Mouse (Mus musculus) G1E-ER4 (cell line): ENCODE results near the gene 1700123O20Rik. TPM values are rescaled to one million over a fixed set of nuclear protein-coding genes. Genes with fewer than 3 reads are reported as not detected.

ENCODE experiments used
- GATA1 ChIP-seq: IDR thresholded peaks from one replicate; pipeline ENCODE4 v1.8.0; 2012; ENCODE audit warnings: low read length, inconsistent platforms
- polyA plus RNA-seq: library from polyadenylated mRNA; stranded (reverse); fragments of >175 nt; gene quantifications from 2 replicates; pipeline ENCODE4 v1.2.3, GENCODE M21; 2012

1700123O20Rik gene
- polyA plus RNA-seq, 1 experiment, result 9.8 TPM

- TF ChIP-seq GATA1, result no peak
These were observed 26.0 kb upstream of the 1700123O20Rik start for GRCm38 (mm10) chr14:54660009-54660408.

GRCm38 (mm10) chr14:54664477-54665222 lies 21.4 kb upstream of the 1700123O20Rik start:
- TF ChIP-seq GATA1, result no peak

- no peak for TF ChIP-seq GATA1
These were observed 16.6 kb upstream of the 1700123O20Rik start for GRCm38 (mm10) chr14:54669381-54669780.

GRCm38 (mm10) chr14:54674317-54674716 lies 11.7 kb upstream of the 1700123O20Rik start:
- no peak for TF ChIP-seq GATA1

- no peak for TF ChIP-seq GATA1
These were observed 9.7 kb upstream of the 1700123O20Rik start for GRCm38 (mm10) chr14:54676290-54676689.

- TF ChIP-seq GATA1, result no peak
These were observed 7.2 kb upstream of the 1700123O20Rik start for GRCm38 (mm10) chr14:54678657-54679304.

GRCm38 (mm10) chr14:54682396-54682795 lies 3.6 kb upstream of the 1700123O20Rik start:
- no peak for TF ChIP-seq GATA1

GRCm38 (mm10) chr14:54685471-54685870 lies 545 bp upstream of the 1700123O20Rik start:
- TF ChIP-seq GATA1, result no peak

- no peak for TF ChIP-seq GATA1
These were observed 617 bp downstream of the 1700123O20Rik start, which contains the start of gene Acin1 for GRCm38 (mm10) chr14:54686522-54687143. Gene Acin1, minus strand, starts transcription at chr14:54686931.

GRCm38 (mm10) chr14:54687251-54687650 lies 1.2 kb downstream of the 1700123O20Rik start:
- TF ChIP-seq GATA1, result no peak

GRCm38 (mm10) chr14:54695042-54695441 lies 9.0 kb downstream of the 1700123O20Rik start:
- no peak for TF ChIP-seq GATA1

GRCm38 (mm10) chr14:54696752-54697151 lies 10.7 kb downstream of the 1700123O20Rik start:
- TF ChIP-seq GATA1, result no peak

GRCm38 (mm10) chr14:54698733-54699132 lies 12.7 kb downstream of the 1700123O20Rik start, which contains the start of gene Gm29776:
Gene Gm29776, minus strand, starts transcription at chr14:54698833.
- no peak for TF ChIP-seq GATA1

GRCm38 (mm10) chr14:54699586-54699985 lies 13.6 kb downstream of the 1700123O20Rik start:
- TF ChIP-seq GATA1, result no peak

GRCm38 (mm10) chr14:54701298-54701697 lies 15.3 kb downstream of the 1700123O20Rik start:
- TF ChIP-seq GATA1, result no peak

GRCm38 (mm10) chr14:54703207-54703606 lies 17.2 kb downstream of the 1700123O20Rik start:
- no peak for TF ChIP-seq GATA1

GRCm38 (mm10) chr14:54705844-54706243 lies 19.8 kb downstream of the 1700123O20Rik start:
- peak; percentile 79 for TF ChIP-seq GATA1
